Mouse (Mus musculus): ENCODE measurements around the gene Cradd. TPM values are rescaled to one million over a fixed set of nuclear protein-coding genes. Genes with fewer than 3 reads are reported as not detected.
A peak's percentile ranks its signal among the peaks of the same experiment; 100 is the strongest.

Gene Cradd
- total RNA-seq, 2 experiments from 2014 or later: 12.1 to 14.3 TPM

DNA sequence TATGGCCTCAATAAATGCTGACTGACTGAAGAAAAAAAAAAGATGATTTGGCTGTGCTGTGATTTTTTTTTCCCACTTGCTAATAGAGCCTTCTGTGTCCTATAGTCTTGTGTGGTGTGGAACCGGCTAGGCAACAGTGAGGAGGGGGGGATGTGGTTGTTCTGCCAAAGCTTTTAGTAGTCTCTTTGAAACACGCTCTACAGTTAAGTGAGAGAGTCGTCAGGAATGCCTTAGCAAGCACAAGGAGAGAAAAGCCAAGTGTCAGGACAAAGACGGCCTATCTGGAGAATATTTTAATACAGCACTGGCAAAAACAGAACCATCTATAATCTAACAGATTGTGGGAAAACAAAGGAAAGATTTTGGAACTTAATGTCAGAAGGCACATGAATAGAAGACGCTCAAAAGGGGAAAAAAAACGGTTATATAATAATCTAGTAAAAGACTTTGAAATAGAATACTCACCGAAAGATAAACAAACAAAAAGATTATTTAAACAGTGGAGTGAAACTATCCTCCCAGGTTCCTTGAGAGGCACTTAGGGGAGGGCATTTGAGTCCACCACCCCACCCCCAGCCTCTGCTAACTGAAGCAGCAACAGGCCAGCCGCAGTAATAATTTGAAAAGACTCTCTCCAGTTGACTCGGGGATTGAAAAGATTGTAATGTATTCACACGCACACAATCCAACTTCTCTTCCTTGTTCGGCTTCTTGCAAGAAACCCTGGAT is 16.9 kb downstream of the Cradd start:
- no peak for DNase-seq

DNA sequence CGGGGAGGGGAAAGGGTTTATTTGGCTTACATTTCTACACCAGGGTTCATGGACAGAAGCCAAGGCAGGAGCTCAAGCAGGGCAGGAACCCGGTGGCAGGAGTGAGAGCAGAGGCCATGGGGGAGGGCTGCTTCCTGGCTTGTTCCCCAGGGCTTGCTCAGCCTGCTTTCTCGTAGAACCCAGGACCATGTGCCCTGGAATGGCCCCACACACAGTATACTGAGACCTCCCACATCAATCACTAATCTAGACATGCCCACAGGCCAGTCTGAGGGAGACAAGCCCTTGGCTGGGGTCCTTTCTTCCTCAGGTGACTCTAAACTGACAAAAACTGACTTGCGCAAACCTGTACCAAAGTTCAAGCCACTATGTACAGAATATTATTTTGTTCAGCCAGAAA is 19.7 kb downstream of the Cradd start:
- DNase-seq: no peak

DNA sequence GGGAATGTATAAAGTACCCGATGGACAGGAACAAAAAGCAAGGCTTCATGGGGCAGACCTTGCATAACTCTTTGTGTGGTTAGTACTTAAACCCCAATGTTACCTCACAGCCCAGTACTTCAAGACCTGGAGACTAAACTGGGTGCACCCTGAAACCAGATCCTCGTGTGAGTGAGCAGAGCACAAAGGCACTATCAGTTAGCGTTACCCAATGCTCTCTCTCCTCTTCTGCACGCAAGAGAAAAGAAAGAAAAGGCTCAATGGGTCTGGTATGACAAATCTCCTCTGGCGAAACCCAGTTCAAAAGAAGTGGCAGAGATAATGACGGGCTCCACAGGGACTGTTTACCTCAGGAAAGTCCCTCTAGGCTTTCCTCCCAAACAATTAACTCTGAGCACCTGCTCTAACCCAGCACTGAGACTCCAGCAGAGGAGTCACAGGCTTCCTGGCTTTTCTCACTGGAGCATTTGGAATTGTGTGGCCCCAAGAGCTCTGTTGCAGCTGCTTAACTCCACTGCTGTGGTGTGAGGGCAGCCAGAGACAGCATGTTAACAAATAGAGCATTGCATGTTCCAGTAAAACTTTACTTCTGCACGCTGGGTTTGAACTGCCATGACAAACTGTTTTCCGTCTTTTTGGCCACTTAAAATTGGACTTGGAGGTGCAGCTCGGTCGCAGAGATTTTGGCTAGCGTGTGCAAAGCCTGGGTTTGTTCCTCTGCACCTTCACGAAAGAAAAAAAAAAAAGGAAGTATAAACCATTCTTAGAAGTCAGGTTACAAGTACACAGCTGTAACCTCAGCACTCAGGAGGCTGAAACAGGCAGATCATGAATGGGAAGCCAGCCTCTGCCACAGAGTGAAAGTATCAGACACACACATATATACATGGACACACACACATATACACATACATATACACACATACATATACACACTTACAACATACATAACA is 21.4 kb downstream of the Cradd start:
- DNase-seq: no peak

DNA sequence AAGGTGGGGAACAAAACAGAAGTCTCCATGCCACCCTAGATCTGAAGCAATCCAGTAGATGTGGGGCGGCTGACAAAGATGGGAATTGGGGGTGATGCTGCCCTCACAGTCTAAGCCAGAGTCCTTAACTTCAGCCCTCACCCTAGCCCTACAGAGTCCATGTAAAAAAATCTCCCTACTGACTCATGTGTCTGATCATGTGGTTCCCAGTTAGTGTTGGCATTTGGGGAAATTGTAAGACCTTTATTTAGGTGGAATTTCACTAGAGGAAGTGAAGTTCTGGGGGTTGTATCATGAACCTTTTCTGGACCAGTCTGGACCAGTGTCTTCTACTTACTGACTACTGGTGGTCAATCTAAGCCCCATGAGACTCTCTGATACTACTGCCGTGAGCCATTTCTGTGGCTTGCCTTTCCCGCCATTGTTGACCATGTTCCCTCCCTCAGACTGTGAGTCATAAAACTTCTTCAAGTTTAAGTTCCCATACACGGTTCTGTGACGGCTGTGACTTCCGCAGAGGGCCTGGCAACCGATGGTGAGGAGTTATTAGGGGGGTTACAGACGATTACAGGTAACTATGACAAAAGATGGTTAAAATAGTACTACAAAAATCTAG is 23.6 kb downstream of the Cradd start:
- DNase-seq: no peak

DNA sequence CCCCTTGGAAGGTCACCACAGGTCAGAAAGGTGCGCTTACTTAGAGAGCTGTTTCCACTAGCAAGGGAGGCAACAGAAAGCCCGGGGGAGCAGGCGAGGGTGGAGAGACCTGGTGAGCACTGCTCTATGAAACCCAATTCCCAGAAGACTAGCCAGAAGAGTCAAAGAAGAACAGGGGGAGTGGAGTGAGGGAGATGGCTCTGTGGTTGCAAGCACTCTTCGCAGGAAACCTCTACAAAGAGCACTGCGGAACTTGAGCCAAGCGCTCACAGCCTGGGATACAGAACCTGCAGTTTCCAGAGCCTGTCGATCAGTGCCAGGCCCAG is 24.2 kb downstream of the Cradd start:
- DNase-seq: no peak

DNA sequence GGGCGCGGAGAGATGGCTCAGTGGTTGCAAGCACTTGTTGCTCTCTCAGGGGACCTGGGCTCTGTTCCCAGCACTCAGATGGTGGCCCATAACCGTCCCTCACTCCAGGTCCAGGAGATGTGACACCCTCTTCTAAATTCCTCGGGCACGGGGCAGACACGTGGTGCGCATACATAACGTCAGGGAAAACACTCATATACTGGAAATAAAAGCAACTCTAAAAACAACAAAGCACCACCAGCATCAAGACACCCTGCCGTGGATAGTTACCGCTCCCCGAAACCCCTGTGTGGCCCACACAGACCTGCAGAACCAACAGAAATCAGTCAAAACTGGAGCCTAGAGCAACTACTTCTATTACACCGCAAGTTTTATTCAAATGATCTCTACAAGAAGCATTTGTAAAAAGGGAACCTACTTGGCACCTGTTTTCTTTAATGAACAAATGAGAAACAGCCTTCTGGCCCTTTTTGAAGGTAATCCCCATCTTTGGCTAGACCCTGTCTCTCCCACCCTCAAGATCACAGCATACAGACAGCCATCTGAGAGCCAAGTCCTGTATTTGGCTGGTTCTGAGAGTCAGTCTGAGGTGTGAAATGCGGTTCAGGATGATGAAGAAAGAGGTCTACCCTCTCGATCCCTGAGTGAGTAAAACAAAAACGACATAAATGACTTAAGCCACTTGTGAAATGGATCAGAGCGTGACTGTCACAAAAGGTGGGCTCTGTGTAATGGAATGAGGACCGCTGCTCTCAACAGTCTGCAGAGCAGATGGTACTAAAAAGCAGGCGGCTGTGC is 24.7 kb downstream of the Cradd start:
- DNase-seq: no peak

GRCm38 (mm10) chr10:95298504-95298903 is 25.4 kb downstream of the Cradd start:
- no peak for DNase-seq

- peak; percentile 31 for DNase-seq
Observed at GRCm38 (mm10) chr10:95297690-95298104, 26.2 kb downstream of the Cradd start.

- DNase-seq: no peak
Observed at GRCm38 (mm10) chr10:95297024-95297423, 26.9 kb downstream of the Cradd start.

DNA sequence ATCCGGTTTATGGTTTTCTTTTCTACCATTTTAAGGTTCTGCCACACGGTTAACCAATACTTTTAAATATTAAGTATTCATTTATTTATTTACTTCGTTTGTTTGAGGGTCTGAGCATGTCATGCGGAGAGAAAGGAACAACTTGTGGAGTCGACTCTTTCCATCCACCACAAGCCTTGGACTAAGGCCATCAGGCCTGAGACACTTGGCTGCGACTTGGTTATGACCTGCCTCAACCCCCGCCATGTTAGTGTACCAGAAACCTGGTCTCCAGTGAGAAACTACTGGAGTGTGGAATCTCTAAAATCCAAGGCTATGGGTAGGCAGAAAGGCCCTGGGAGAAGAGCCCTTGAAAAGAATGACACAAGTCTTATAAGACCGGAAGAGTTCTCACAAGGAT is 30.7 kb downstream of the Cradd start:
- DNase-seq: no peak

DNA sequence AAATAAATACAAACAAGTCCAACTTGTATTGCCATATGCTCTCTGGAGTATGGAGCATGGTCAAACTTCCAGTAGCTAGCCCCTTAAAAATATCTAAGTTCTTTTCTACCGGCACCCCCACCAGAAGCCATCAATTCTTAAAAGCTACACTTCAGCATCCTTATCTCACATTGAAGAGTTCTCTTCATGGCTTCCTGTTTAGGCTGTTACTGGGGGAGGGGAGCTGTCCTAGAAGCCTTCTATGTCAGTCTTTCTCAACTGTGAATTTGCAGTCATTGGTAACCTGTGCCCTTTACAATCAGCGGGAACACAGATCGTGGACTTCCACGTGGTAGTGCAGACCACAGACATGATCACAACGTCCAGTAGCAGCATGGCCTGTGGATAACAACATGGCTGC is 31.7 kb downstream of the Cradd start:
- no peak for DNase-seq

- no peak for DNase-seq
Observed at GRCm38 (mm10) chr10:95291133-95291876, 32.6 kb downstream of the Cradd start.

DNA sequence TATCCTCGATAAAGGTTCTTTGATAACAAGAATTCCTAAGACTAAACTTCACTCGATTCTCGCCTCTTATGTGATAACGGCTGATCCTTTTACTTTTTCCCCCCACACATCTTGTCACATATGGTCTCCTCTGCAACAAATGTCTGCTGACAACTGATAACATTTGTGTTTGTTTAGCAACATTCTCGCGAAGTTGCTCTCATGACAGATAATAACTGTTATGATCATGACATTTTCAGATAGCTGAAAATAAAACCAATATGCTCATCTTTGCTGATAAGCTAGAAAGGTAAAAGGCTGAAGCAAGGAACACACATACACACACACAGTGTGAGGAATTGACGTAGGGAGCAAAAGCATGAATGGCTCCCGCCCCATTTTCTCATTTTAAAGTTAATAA is 34.1 kb downstream of the Cradd start:
- DNase-seq: no peak

DNA sequence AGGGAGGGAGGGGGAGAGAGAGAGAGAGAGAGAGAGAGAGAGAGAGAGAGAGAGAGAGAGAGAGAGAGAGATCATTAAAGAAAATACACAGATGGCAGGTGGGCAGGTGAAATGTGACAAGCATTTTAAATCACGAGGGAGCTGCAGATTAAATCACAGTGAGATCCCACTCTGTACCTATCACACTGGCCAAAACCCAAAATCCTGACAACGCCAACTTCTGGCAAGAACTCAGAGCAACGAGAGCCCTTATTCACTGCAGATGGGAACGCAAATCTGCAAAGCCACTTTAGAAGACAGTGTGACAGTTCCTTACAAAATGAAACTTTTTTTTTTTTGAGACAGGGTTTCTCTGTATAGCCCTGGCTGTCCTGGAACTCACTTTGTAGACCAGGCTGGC is 35.7 kb downstream of the Cradd start:
- DNase-seq: no peak

DNA sequence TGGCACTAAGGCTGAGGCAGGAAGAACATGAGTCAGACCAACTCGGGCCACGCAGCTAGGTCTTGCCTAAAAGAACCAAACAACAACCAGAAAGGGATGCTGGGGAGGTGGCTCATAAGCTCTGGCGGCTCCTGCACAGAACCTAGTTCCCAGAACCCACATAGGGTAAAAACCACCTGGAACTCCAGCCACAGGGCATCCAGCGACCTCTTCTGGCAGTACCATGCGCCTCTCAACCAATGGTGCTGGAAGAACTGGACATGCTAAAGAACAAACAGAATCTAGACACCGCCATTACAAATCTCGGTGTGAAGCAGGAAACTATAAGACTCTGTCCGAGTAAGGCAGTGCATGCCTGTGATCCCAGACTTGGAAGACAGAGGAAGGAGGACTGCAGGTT is 36.6 kb downstream of the Cradd start:
- no peak for DNase-seq

DNA sequence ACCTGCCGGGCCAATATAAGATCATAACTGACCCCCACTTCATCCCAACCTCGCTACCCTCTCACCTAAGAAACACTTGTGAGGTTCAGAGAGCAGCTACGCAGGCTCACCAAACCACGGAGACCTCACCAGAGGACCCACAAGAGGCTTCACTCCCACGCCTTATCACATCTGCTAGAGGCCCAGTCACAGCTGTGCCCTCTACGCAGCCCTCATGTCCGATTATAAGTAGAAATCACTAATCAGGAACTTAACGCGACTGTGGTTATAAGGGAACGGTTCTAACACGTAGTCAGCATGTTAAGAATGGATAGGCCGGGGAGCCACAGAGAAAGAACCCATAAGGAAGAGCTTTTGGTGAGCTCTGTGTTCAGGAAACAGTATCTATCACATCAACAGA is 40.5 kb downstream of the Cradd start:
- DNase-seq: no peak

DNA sequence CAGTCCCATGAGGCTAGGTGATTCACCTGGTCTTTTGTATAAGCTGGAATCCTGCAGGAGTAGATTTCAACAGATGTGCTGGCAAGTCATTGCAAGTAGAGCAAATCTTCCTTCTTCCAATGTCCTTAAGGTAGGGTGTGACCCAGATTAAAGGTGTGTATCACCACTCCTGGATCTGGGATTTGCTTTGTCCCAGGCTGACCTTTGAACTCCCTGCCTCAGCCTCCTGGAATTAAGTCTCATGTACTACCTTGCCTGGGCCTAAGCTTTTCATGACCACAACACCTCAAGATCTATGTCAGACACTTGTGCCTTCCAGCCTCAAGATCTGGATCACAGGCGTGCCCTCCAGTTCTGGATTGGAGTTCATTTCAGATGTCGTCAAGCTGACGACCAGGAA is 41.9 kb downstream of the Cradd start:
- DNase-seq: no peak

GRCm38 (mm10) chr10:95281466-95281990 is 42.4 kb downstream of the Cradd start:
- DNase-seq: no peak

DNA sequence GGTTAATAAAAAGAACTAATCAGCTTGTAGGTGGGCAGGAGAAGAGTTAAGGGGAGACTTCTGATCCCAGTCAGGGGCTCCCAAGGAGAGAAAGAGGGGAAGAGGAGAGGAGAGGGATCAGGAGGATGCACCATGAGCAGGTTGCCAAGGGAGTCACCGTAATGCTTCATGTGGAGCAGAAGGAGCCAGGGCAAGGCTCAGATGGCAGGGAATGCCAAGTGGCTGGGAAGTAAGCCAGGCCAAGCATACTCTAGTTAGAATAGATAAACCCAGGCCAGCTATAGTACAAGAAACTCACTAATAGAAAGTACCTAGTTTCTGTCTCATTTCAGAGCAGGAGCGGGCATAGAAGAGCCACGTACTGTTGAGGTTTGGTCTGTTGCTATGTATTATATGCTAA is 43.6 kb downstream of the Cradd start:
- DNase-seq: peak; percentile 38

DNA sequence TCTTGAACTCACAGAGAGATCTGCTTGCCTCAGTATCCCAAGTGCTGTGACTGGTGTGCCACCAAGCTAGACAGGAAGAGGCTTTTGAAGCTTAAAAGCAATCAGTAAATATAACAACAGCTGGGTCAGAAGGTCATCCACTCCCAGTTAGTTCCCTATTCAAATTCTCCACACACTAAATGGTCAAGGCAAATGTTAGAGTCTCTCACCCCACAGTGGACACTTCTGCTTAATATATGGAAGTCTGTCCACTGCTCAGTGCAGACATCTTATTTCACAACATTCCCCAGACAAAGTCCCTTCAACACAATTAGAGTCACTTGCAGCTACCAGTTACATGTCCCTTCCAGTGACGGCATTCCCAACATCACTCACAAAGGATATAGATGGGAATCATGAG is 44.5 kb downstream of the Cradd start:
- DNase-seq: no peak

DNA sequence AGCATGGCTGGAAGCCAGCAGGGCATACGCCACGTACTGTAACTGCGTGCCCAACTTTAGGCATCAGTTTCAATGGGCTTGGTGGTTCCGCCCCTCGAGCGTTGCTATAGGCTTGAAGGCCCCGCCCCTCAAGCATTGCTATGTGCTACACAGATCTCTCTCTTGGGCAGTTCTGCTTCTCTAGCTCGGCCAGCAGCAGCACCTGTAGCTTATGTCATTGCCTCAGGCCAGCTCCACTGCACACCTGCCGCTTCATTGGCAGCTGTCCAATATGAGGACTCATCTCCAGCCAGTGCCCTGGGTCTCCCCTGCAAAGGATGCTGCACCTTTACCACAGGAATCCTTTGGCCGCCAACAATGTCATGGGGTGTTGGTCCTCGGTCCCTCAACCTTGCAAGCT is 45.8 kb downstream of the Cradd start:
- no peak for DNase-seq
